Mouse (Mus musculus): ENCODE results near the gene Git2.

The Git2 gene

DNA sequence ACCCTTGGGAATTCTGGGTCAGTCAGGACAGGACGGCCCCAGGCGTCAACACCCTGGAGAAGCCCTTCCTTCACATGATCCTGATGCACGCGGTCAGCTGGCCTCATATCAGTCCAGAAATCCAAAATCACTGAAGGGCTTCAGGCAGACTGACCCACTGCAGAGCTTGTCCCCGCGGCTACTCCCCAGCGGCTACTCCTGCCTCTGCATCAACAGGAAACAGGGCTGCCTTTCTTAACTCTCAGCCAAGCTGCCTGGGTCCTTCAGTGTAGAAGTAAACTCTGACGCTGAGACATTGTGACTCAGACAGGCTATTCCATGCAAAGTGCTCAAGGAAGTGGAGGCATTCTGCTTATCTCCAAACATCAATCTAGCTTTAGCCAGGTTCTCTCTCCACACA is 13.3 kb downstream of the Git2 start:
- DNase-seq = no peak

DNA sequence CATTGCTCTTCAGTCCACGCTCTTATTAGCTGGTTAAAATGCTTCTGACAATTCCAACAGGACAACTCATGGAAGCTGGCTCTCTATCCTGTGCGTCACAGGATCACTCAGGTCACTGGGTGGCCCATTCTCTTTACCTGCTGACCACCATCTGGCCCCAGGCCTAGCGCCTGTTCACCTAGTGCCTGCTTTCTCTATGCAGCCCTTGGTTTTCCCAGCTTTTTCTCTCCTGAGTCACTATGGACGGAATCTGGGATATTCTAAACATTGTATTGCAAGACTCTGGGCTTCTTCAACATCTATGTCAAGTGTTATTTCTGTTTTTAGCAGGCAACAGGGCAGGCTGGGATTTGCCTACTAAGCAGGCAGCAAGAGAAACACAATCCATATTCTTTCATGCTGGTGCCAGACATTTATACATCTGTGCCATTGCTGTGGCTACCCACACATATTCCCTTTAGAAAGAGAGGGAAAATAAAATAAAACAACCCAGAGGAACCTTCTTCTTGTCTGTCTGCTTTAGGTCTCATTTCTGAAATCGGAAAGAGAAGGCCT is 15.7 kb downstream of the Git2 start:
- DNase-seq = no peak

DNA sequence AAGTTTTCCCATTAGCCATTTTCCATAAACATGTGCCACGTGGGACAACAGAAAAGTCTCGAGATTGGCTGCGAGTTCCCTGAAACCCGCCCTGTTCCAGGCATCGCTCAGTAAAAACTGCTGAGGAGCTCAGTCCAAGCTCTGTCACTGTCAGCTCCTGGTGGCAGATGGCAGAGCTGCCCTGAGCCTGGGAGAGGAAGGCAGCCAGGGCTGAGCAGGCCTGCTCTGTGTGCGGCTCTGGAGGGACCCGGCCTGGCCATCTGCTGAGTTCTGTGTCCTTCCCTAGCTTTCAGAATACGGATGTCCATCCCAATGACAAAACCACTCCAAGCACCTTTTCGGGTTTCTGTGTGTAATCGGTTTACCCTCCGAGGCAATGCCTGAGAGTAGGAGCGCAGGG is 21.9 kb downstream of the Git2 start:
- no peak for DNase-seq

DNA sequence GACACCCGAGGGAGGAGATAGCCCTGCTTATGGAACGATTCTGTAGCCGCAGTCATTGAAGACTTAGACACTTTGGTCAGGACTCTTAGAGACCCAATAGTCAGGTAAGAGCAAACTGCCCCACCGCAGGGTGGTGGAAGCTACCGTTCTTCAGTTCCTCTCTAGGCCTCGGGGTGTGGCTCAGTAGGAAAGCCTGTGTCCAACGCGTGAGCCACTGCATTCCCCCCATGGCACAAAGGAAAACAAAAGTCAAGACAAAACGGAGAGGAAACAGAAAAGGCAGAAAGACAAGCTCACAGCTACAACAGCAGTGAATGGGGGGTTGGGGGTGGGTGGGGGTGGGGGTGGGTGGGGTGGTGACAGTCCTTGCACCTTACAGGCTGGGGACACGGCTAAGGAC is 22.9 kb downstream of the Git2 start:
- no peak for DNase-seq

DNA sequence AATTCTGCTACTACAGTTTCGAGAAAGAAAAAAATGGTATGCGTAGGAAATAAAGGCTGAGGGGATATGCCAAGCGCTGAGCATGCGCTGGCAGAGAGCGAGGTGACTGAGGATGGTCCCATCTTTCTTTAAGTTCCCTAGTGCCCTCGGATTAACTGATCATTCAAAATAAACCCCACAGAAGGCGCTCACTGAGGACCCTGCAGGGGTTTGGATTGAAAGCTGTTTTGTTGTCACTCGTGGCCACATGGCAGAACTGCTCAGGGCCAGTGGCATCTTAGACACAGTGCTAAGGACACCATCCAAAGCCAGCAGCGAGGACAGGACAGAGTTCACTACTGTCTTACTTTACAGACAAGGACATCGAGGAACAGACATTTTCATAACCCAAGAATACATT is 25.0 kb downstream of the Git2 start:
- DNase-seq = no peak

DNA sequence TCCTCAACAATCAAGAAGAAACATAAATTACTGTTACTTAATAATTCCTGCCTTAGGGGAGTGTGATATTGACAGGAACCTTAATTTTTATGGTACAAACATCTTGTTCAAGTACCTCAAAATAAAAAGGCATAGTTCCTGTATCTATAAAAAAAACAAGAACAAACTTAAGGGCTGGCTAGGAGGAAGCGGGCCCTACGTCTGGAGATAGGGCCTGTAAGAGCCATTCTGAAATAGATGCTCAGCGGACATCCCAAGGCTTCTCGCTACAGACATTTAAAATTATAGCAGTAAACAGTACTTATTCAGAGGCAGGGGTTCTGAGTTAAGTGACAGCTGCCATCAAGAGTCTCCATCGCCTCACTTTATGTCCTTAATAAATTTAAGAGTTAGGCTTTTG is 27.8 kb downstream of the Git2 start:
- no peak for DNase-seq

DNA sequence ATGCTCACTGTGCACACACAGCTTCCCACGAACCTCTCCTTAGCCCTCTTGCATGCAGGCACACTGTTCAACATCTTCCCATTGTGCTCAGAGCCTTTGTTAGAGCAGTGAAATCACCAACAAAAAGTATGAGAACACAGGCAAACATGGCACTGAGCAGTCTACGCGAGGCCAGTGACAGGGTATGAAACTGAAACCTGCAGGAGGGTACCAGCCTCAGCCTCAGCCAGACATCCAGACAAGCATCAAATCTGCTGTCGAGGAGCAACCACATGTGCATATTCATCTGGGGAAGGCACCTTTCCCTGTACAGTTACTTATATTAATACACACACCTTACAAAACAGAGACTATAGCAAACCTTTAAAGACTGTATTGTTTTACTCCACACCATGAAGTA is 28.4 kb downstream of the Git2 start:
- no peak for DNase-seq

DNA sequence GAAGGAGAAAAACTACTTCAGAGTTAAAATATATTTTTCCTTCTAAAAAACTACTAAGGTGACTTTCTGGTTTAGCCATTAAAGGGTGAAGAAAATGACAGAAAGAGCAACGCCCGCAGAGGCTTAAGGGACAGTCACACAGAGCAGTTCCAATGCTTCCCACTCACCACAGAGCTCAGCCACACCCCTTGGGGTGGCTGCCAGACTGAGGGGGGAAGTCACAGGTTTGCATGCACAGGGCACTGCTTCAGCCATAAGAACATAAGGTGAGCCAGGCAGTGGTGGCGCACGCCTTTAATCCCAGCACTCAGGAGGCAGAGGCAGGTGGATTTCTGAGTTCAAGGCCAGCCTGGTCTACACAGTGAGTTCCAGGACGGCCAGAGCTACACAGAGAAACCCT is 29.7 kb downstream of the Git2 start:
- peak; percentile 27 for DNase-seq

DNA sequence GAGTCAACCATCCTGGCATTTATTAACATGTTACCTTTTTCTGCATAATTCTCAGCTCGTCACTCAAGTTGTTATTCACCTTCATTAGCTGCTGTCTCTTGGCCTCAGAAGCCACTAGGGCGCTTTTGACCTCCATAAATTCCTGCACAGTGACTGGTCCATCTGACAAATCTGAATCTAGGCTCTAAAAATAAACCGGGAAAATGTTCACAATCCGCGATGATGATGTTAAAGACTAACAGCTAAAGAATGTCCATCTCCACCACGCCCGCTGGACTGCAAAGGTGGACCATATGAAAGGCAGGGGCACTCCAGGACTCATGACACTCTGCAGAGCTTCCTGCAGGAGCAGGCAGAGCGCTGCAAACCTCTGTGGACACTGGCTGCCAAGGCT is 31.6 kb downstream of the Git2 start:
- no peak for DNase-seq

DNA sequence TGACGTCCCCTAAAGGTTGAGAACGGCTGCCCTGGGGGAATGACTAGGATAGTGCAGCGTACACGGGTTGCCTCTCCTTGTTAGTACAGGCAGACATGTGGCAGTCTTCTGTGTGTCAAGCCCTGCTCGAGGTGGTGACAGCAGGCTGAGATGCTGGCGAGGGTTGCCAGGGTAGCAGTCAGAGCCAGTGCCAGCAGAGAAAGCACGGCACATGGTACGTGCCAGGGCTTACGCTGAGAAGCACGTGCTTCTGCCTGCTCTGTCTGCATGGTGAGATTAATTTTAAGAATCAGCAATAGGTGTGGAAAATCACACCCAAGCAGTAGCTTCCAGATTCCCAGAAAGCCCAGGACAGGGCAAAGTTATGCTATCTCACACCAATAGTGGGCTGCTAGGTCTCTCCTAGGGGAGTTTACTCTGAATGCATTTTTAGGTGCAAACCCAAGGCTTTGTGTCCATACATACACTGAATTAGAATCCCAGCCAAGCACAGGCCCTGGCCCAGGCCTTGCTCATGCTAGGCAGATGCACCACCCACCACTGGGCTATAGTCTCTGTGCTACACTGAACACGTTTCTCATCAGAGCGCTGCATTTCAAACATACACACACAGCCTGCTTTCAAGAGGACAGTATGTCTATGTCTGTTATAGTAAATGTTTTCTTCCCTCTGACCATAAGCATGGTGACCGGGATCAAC is 32.2 kb downstream of the Git2 start:
- DNase-seq = no peak

DNA sequence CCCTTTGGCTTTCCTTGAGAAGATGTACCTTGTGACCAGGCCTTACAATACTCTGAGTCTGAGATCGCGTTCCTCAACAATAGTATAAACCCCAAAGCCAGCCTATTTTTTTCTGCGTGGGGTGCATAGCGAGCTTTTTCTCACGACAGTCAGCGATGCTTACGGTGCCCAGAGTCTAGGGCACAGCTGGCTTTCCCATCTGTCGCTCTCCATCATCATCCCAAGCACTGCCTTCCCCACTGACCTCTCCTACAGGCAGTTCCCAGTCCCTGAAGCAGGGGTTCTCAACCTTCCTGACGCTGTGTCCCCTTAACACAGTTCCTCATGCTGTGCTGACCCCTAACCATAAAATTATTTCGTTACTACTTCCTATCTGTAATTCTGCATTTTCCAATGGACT is 32.7 kb downstream of the Git2 start:
- DNase-seq = no peak

DNA sequence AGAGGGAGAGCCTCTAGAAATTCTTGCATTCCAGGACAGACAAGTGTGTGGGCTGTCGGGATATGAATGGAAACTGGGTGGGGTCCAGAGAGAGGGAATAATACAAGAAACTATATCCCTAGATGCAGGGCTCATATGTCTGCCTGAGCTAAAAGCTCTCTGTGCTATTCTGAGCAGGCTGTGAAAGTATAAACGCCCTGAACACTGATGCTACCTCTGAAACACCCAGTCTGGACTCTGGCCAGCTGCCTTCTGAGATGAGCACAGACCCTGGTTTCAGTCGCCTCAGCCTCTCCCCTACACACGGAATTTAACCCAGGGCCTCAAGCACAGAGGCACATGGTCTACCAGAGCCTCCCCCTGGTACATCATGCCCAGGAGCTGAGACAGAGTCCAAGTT is 34.7 kb downstream of the Git2 start:
- DNase-seq = no peak

DNA sequence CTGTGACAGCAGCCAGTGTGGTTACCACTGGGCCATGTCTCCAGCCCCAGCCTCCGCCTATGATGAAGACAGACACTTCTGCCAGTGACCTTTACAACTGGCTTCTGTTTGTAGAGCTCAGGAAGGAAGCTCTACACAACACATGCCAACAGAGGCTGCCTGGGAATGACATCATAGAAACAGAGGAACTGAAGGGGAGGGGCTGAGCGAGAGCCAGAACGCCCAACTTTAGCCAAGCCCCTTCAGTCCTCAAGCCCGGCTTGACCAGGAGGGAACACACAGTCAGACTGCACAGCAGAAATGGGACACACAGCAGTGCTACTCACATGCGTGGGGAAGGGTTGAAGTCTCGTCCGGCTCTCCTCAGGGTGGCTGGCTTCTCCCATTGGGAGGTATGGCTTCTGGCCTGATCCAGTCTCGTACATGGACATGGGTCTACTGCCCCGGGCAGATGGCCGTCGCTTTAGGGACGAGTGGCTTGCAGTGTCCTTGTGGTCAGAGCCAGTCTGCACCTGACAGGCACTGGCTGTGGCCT is 36.5 kb downstream of the Git2 start:
- peak; percentile 54 for DNase-seq

DNA sequence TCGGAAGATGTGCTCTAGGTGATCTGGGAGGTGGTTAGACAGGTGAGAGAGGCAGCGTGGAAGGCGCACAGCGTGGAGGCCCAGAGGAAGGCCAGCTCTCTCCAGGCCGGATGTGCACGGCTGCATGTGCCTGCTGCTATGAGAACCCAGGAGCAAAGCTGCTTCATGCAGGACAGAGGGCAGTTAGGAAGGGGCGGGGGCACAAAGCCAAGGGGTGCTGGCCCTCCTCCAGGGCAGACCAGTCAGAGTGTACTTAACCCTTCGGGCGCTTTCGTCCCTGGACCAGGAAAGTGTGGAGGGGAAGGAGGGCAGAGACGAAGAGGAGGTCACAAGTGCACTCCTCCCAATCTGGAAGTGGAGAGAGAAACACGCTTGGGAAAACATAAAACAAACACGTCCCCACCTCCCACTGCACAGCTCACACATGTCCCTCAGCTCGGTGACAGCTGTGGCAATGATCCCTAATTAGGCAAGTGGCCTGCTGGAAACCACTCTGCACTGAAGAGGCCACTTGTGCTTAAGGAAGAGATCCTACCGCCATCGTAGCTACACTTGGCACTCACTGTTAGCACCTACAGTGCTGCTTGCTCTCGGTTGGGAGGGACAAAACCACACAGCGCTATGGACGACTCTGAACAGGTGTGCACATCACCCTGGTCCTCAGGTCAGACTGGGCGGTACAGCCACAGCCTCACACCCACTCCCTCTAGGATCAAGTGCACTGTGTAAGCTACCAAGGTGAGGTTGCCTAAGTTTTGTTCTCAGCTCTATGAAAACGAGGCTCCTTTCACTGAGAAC is 38.0 kb downstream of the Git2 start:
- no peak for DNase-seq

DNA sequence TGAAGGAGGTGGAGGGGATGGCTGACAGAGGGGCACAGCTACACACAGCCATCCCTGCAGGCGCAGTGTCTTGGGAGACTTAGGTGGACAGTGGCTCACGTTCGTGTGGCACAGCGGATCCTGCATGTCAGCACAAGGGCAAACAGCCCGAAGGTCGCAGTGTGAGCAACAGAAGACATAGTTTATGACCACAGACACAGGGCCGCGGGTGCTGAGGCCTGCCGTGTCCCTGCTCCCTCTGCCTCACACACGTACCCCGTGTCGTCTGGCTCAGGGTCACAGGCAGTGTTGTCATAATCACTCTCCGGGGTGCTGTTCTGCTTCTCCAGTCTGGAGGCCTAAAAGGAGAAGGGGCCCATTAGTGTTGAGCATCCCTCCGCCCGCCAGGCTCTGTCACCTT is 41.7 kb downstream of the Git2 start:
- no peak for DNase-seq

DNA sequence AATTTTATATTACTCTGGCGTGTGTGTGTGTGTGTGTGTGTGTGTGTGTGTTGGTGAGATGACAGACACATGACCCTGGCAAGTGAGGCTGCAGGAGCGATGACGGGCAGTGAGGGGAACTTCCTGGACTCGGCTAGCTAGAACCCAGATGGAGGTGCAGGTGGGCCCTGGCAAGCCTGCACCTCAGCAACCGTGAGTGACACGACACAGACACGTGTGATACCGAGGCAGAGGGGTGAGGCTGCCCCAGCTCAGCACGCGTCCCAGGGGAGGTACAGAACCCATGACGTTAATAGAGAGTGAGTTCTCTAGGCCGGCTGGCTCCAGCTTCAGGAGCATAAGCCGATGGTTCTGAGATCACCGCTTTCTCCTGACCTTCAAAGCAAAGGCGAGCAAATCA is 43.3 kb downstream of the Git2 start:
- no peak for DNase-seq

DNA sequence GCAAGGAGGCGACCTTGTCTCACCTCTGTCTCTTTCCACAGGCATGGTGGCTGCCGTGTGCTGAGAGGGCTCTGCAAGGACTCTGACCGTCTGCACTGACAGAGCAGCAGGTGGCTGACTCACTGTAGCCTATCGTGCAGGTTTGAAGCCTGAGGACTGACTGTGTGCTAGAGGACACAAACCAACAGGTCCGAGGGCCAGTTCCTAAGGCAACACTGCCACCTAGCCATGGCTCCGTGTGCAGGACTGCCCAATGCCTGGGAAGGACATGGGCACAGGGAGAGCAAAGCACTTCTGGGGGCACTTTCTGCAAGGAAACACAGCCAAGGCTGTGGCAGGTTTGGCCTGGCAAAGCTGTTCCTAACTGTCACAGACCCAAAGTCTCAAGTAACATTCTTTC is 43.8 kb downstream of the Git2 start:
- DNase-seq = no peak

DNA sequence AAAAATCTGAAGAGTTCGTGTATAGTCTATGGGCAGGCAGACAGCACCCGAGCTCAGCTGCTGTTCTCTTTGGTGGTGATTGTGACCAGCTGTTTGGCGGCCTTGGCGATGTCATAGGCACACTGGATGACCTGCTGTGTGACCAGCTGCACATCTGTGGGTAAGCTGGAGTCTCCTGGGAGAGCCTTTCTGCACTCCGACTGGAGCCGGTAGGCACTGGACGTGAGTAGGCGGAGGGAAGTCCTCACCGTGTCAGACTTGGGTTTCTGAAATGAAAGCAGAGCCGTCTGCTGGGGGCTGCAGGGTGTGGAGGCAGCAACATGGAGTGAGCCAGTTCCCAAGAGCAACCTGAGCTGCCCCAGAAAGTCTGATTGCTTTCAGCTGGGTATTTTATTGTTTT is 45.2 kb downstream of the Git2 start:
- no peak for DNase-seq

DNA sequence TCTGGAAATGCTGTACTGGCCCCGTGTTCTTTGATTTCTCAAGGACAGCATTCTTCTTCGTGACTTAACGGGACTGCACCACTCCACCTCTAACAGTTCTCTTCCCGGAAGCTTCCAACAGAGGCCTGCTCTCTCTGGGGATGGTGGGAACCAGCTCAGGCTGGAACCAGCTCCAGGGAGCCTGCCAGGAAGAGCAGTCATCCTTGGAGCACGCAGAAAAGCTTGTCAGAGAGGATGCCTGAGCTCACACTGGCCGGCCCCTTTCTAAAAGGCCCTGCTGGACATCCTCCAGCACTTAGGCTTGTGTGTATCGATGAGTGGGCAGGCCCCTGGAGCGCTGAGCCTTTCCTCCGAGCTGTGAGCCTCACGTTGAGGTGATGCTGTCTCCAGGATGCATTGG is 47.2 kb downstream of the Git2 start:
- no peak for DNase-seq

DNA sequence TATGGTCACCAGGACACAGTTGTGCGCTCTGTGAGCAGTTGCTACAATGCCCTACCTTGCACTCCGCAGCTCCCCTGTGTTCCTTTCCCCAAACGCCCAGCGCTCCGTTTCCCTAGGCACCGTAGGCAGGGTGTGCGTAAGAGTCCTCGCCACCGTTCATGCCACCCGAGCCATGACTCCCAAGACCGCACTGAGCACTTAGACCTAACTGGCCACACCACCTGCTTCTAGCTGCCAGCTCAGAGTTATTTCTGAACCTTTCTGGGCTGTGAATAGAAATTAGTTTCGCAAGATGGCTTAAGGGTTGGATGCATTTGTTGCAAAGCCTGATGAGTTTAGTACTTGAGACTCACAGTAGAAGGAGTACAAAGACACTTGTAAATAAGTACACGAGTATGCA is 52.5 kb downstream of the Git2 start:
- DNase-seq = no peak

DNA sequence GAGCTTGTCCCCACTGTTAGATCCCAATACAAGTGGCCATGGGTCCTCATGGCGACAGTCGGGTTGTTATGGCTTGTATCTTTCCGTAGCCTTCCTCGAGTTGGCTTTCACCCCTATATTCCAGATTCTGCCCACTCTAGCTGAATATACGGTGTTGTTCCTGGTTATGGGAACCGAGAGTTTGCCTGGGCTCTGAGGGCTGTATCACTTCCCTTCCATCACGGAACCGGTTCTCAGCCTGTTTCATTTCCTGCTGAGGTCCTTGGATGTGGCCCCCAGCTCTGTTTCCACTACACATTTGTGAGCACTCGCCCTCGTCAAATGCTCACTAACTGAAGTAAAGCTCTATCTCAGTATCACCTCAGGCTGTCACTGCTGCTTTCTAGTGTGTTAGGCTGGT is 53.3 kb downstream of the Git2 start:
- no peak for DNase-seq

DNA sequence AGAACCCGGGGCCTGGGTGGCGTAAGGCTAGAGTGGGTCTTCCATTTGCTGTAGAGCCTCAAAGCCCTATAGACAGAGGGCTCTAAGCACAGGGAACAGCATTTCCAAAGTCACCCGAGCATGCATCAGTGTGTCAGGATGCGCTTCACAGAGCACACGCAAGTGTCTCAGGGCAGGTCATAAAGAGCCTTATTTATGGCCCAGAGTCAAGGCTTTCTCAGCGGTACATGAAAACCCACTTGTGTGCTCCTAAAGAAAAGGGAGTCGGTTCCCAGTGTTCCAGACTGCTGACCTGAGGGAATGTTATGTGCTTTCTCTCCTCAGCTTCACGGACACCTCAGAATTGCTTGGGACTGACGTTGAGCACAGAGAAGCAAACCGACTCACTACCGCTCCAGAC is 54.5 kb downstream of the Git2 start:
- DNase-seq = no peak

DNA sequence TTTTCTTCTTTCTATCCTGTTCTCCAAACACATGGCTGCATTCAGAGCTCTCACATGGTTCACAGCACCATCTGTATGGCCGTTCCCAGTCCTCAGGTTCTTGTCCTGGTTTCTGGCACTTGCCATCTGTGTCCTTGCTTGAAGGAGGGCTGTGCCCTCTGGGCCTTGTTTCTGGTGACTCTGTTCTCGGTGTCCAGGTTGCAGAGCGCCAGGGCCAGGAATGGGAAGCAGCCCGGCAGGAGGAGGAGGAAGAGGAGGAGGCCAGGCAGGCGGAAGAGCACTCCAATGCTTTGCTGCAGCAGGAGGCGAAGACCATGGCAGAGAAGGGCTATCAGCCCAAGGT is 55.4 kb downstream of the Git2 start:
- peak; percentile 31 for DNase-seq

All from kidney, adult 11 months (tissue).